Mouse (Mus musculus) hindbrain, embryonic 10.5 days (tissue): ENCODE measurements at regions not wholly inside any gene's neighbourhood (a gene's known extent, or its start where the extent isn't known, plus 50 kb on each side); places are given as distances from the start of the nearest gene placed in this dataset.

ENCODE experiments used
- DNase-seq: peaks from one replicate; pipeline ENCODE4 v3.0.0-alpha.2; 2017; ENCODE audit warnings: low spot score
- H3K27ac ChIP-seq: fragments of 300-500 bp; sonication (generic); 2 replicates; pipeline ENCODE4 v1.5.1; 2016; ENCODE audit warnings: mild to moderate bottlenecking, moderate library complexity
- H3K27me3 ChIP-seq: fragments of 300-500 bp; sonication (generic); 2 replicates; pipeline ENCODE4 v1.6.1; 2016; ENCODE audit warnings: mild to moderate bottlenecking; ENCODE audit not compliant: poor library complexity, insufficient read depth, severe bottlenecking
- H3K36me3 ChIP-seq: fragments of 300-500 bp; sonication (generic); 2 replicates; pipeline ENCODE4 v1.6.1; 2016; ENCODE audit warnings: mild to moderate bottlenecking, moderate library complexity
- H3K4me1 ChIP-seq: fragments of 300-500 bp; sonication (generic); replicated peaks from 2 replicates; pipeline ENCODE4 v1.6.1; 2016; ENCODE audit warnings: mild to moderate bottlenecking
- H3K4me3 ChIP-seq: fragments of 300-500 bp; sonication (generic); 2 replicates; pipeline ENCODE4 v1.5.1; 2016; ENCODE audit warnings: mild to moderate bottlenecking, moderate library complexity
- H3K9me3 ChIP-seq: fragments of 300-500 bp; sonication (generic); 2 replicates; pipeline ENCODE4 v1.6.1; 2016; ENCODE audit warnings: mild to moderate bottlenecking, moderate library complexity
- WGBS: fragments of 180-500 bp; shearing (Covaris S2); methylation state at CpG from one replicate; pipeline ENCODE4 v1.1.7; 2016; 5-methylcytosine and 5-hydroxymethylcytosine counted together

- no peak for DNase-seq
- H3K4me1 ChIP-seq, result peaks cover 13% of the 10 kb centered on the region
- WGBS, result 56% methylated on average over 13 of the region's 13 CpGs
- no peaks in the 10 kb centered on the region for H3K36me3 ChIP-seq
- H3K9me3 ChIP-seq, result no peaks in the 10 kb centered on the region
- H3K4me3 ChIP-seq, result no peak overlapping the region
- H3K27ac ChIP-seq, result peak overlapping the region; percentile 77
- H3K27me3 ChIP-seq, result no peaks in the 10 kb centered on the region
Measured at GRCm38 (mm10) chr7:72738324-72738944, 432.0 kb upstream of the Mctp2 start.

- Histone ChIP-seq H3K27ac (no peak overlapping the region), H3K4me3 (no peak overlapping the region), H3K4me1 (peaks cover 13% of the 10 kb centered on the region), H3K36me3 (no peaks in the 10 kb centered on the region), H3K9me3 (no peaks in the 10 kb centered on the region), H3K27me3 (no peaks in the 10 kb centered on the region)
- 81% methylated on average over 2 of the region's 2 CpGs for WGBS
- no peak for DNase-seq
Measured at GRCm38 (mm10) chr7:72742376-72742775, 436.0 kb upstream of the Mctp2 start.

- H3K4me3 ChIP-seq, result no peak overlapping the region
- peak overlapping the region; percentile 35; the same call in 1 of the 2 replicates for H3K27ac ChIP-seq
- H3K9me3 ChIP-seq, result no peaks in the 10 kb centered on the region
- WGBS, result 58% methylated on average over 10 of the region's 10 CpGs
- H3K27me3 ChIP-seq, result no peaks in the 10 kb centered on the region
- DNase-seq, result peak; percentile 29
- H3K36me3 ChIP-seq, result no peaks in the 10 kb centered on the region
- H3K4me1 ChIP-seq, result peaks cover 15% of the 10 kb centered on the region
Measured at GRCm38 (mm10) chr7:72751501-72751917, 445.1 kb upstream of the Mctp2 start.

GRCm38 (mm10) chr7:72753053-72753559 is 446.7 kb upstream of the Mctp2 start:
- WGBS, result 69% methylated on average over 3 of the region's 3 CpGs
- Histone ChIP-seq H3K4me3 (no peak overlapping the region), H3K4me1 (peaks cover 15% of the 10 kb centered on the region), H3K36me3 (no peaks in the 10 kb centered on the region), H3K27ac (no peak overlapping the region), H3K27me3 (no peaks in the 10 kb centered on the region), H3K9me3 (no peaks in the 10 kb centered on the region)
- no peak for DNase-seq

GRCm38 (mm10) chr7:72762711-72763110 is 456.3 kb upstream of the Mctp2 start:
- Histone ChIP-seq H3K36me3 (no peaks in the 10 kb centered on the region), H3K4me1 (no peaks in the 10 kb centered on the region), H3K4me3 (no peak overlapping the region), H3K27me3 (no peaks in the 10 kb centered on the region), H3K27ac (no peak overlapping the region), H3K9me3 (no peaks in the 10 kb centered on the region)
- no peak for DNase-seq
- 61% methylated on average over 1 of the region's 1 CpGs for WGBS

GRCm38 (mm10) chr7:72768705-72769104 is 462.3 kb upstream of the Mctp2 start:
- WGBS, result 83% methylated on average over 4 of the region's 4 CpGs
- H3K36me3 ChIP-seq, result no peaks in the 10 kb centered on the region
- no peak overlapping the region for H3K27ac ChIP-seq
- H3K4me1 ChIP-seq, result peaks cover 6% of the 10 kb centered on the region
- H3K4me3 ChIP-seq, result no peak overlapping the region
- no peak for DNase-seq
- no peaks in the 10 kb centered on the region for H3K27me3 ChIP-seq
- H3K9me3 ChIP-seq, result no peaks in the 10 kb centered on the region

GRCm38 (mm10) chr7:72774031-72774770 is 467.8 kb upstream of the Mctp2 start:
- peak; percentile 62 for DNase-seq
- Histone ChIP-seq H3K9me3 (no peaks in the 10 kb centered on the region), H3K4me1 (peaks cover 24% of the 10 kb centered on the region), H3K4me3 (no peak overlapping the region), H3K27me3 (no peaks in the 10 kb centered on the region), H3K27ac (peak overlapping the region; percentile 81), H3K36me3 (no peaks in the 10 kb centered on the region)
- WGBS, result 42% methylated on average over 3 of the region's 3 CpGs

GRCm38 (mm10) chr7:72774771-72775119 is 468.3 kb upstream of the Mctp2 start:
- Histone ChIP-seq H3K36me3 (no peaks in the 10 kb centered on the region), H3K4me1 (peaks cover 24% of the 10 kb centered on the region), H3K9me3 (no peaks in the 10 kb centered on the region), H3K4me3 (no peak overlapping the region), H3K27ac (peak overlapping the region; percentile 81), H3K27me3 (no peaks in the 10 kb centered on the region)
- DNase-seq, result no peak
- WGBS, result 45% methylated on average over 3 of the region's 3 CpGs

GRCm38 (mm10) chr7:72787306-72787705 is 480.9 kb upstream of the Mctp2 start:
- no peaks in the 10 kb centered on the region for H3K9me3 ChIP-seq
- no peak overlapping the region for H3K4me3 ChIP-seq
- no peaks in the 10 kb centered on the region for H3K27me3 ChIP-seq
- H3K27ac ChIP-seq, result no peak overlapping the region
- DNase-seq, result no peak
- 75% methylated on average over 1 of the region's 1 CpGs for WGBS
- no peaks in the 10 kb centered on the region for H3K4me1 ChIP-seq
- no peaks in the 10 kb centered on the region for H3K36me3 ChIP-seq

GRCm38 (mm10) chr7:72788261-72788660 is 481.9 kb upstream of the Mctp2 start:
- H3K27me3 ChIP-seq, result no peaks in the 10 kb centered on the region
- DNase-seq, result no peak
- WGBS, result 58% methylated on average over 2 of the region's 2 CpGs
- H3K4me3 ChIP-seq, result no peak overlapping the region
- H3K36me3 ChIP-seq, result no peaks in the 10 kb centered on the region
- H3K27ac ChIP-seq, result no peak overlapping the region
- H3K4me1 ChIP-seq, result no peaks in the 10 kb centered on the region
- H3K9me3 ChIP-seq, result no peaks in the 10 kb centered on the region

GRCm38 (mm10) chr7:72822142-72822541 is 515.7 kb upstream of the Mctp2 start:
- DNase-seq, result no peak
- no peak overlapping the region for H3K27ac ChIP-seq
- no peaks in the 10 kb centered on the region for H3K36me3 ChIP-seq
- 82% methylated on average over 3 of the region's 3 CpGs for WGBS
- H3K4me3 ChIP-seq, result no peak overlapping the region
- no peaks in the 10 kb centered on the region for H3K4me1 ChIP-seq
- peaks cover 3% of the 10 kb centered on the region; the same call in 1 of the 2 replicates for H3K9me3 ChIP-seq
- H3K27me3 ChIP-seq, result no peaks in the 10 kb centered on the region

- no peaks in the 10 kb centered on the region for H3K4me1 ChIP-seq
- no peak overlapping the region for H3K27ac ChIP-seq
- H3K9me3 ChIP-seq, result peaks cover 11% of the 10 kb centered on the region; the same call in 1 of the 2 replicates
- WGBS, result 85% methylated on average over 3 of the region's 3 CpGs
- DNase-seq, result no peak
- no peaks in the 10 kb centered on the region for H3K36me3 ChIP-seq
- no peak overlapping the region for H3K4me3 ChIP-seq
- no peaks in the 10 kb centered on the region for H3K27me3 ChIP-seq
Measured at GRCm38 (mm10) chr7:72826597-72826996, 520.2 kb upstream of the Mctp2 start.

GRCm38 (mm10) chr7:72835423-72835822 is 529.0 kb upstream of the Mctp2 start:
- H3K27ac ChIP-seq, result no peak overlapping the region

More at GRCm38 (mm10) chr7:72835423-72835822, 529.0 kb upstream of the Mctp2 start:
- Histone ChIP-seq H3K27me3 (no peaks in the 10 kb centered on the region), H3K9me3 (no peaks in the 10 kb centered on the region; the same call in 1 of the 2 replicates), H3K4me1 (peaks cover 31% of the 10 kb centered on the region), H3K4me3 (no peak overlapping the region), H3K36me3 (no peaks in the 10 kb centered on the region)
- DNase-seq, result no peak
- 88% methylated on average over 1 of the region's 1 CpGs for WGBS
